Mouse (Mus musculus) midbrain, postnatal 0 days (tissue): Measurements from ENCODE around the gene Tnc. TPM values are rescaled to one million over a fixed set of nuclear protein-coding genes. Genes with fewer than 3 reads are reported as not detected.
A peak's percentile ranks its signal among the peaks of the same experiment; 100 is the strongest.

Source experiments
- ATAC-seq: fragments of 200-750 bp; cut with Nextera tagmentation; 2 replicates; pipeline ENCODE4 v1.8.0; 2017; ENCODE audit warnings: moderate number of reproducible peaks, mild to moderate bottlenecking, moderate TSS enrichment, moderate library complexity; ENCODE audit not compliant: low FRiP score
- DNase-seq: peaks from one replicate; pipeline ENCODE4 v3.0.0-alpha.2; 2015; ENCODE audit warnings: low spot score
- H3K27ac ChIP-seq: fragments of 300-500 bp; sonication (generic); 2 replicates; pipeline ENCODE4 v1.5.1; 2014; ENCODE audit warnings: low read depth, mild to moderate bottlenecking, low read length, mixed read lengths
- H3K27me3 ChIP-seq: fragments of 300-500 bp; sonication (generic); 2 replicates; pipeline ENCODE4 v1.6.1; 2014; ENCODE audit warnings: low read length, control low read depth, mixed read lengths; ENCODE audit not compliant: insufficient read depth
- H3K36me3 ChIP-seq: fragments of 300-500 bp; sonication (generic); 2 replicates; pipeline ENCODE4 v1.6.1; 2014; ENCODE audit warnings: low read length, control low read depth, mixed read lengths; ENCODE audit not compliant: insufficient read depth
- H3K4me1 ChIP-seq: fragments of 300-500 bp; sonication (generic); 2 replicates; pipeline ENCODE4 v1.6.1; 2014; ENCODE audit warnings: mild to moderate bottlenecking, control low read depth, antibody characterized with exemption, low read length, mixed read lengths; ENCODE audit not compliant: insufficient read depth
- H3K4me2 ChIP-seq: fragments of 300-500 bp; sonication (generic); 2 replicates; pipeline ENCODE4 v1.6.1; 2014; ENCODE audit warnings: low read depth, mild to moderate bottlenecking, low read length, mixed read lengths; ENCODE audit not compliant: poor library complexity, severe bottlenecking
- H3K4me3 ChIP-seq: fragments of 300-500 bp; sonication (generic); 2 replicates; pipeline ENCODE4 v1.5.1; 2014; ENCODE audit warnings: low read depth, mild to moderate bottlenecking, low read length, moderate library complexity
- H3K9ac ChIP-seq: fragments of 300-500 bp; sonication (generic); replicated peaks from 2 replicates; pipeline ENCODE4 v1.6.1; 2014; ENCODE audit warnings: mild to moderate bottlenecking, low read length, moderate library complexity, mixed read lengths; ENCODE audit not compliant: poor library complexity, severe bottlenecking
- H3K9me3 ChIP-seq: fragments of 300-500 bp; sonication (generic); 2 replicates; pipeline ENCODE4 v1.6.1; 2016; ENCODE audit warnings: low read length, control low read depth
- CTCF ChIP-seq: IDR thresholded peaks from 2 replicates; pipeline ENCODE4 v1.5.1; 2016; ENCODE audit warnings: antibody characterized with exemption, mild to moderate bottlenecking
- WGBS: fragments of 180-500 bp; shearing (Covaris S2); extraction: QIAGEN DNeasy Blood & Tissue Kit; methylation state at CpG from one replicate; pipeline ENCODE4 v1.1.7; 2014; 5-methylcytosine and 5-hydroxymethylcytosine counted together
- polyA plus RNA-seq: library from polyadenylated mRNA; unstranded; fragments of >200 nt; fragmentation: Nextera tagmentation; extraction: Ambion mirVana; gene quantifications from 2 replicates; pipeline ENCODE4 v1.2.1, GENCODE M21; 2015
- total RNA-seq: library from RNA; depleted of rRNA; stranded (reverse); fragments of >200 nt; gene quantifications from 2 replicates; pipeline ENCODE4 v1.2.3, GENCODE M21; 2014

Gene Tnc
- total and polyA plus RNA-seq, 2 experiments from 2014 or later = 38.2 to 167 TPM

GRCm38 (mm10) chr4:63986576-63986975 is 60.2 kb downstream of the Tnc start:
- Histone ChIP-seq H3K27ac (no peak overlapping the region), H3K4me3 (no peak overlapping the region), H3K27me3 (no peaks in the 10 kb centered on the region), H3K9me3 (no peaks in the 10 kb centered on the region), H3K9ac (no peak overlapping the region), H3K4me2 (no peak overlapping the region), H3K36me3 (no peaks in the 10 kb centered on the region), H3K4me1 (no peaks in the 10 kb centered on the region)
- no peak for DNase-seq
- TF ChIP-seq CTCF = no peak
- no peak for ATAC-seq

DNA sequence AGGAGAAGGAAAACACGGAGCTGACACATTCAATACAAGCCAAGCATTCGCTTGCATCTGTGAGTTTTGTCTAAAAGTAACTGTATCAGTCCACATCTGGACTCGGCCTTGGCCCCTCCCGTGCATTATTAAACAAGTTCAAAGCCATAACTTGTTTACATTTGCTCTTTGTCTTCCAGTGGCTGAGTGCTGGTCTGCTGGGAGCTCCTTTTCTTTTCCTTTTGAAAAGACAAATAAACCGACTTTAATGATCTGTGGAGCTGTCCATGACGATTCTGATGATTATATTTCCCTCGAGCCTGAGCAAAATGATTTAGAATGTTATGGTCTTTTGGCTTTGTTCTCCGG is 63.7 kb downstream of the Tnc start:
- Histone ChIP-seq H3K4me3 (no peak overlapping the region), H3K27ac (no peak overlapping the region; the same call in 1 of the 2 replicates), H3K4me2 (no peak overlapping the region), H3K36me3 (no peaks in the 10 kb centered on the region), H3K9ac (no peak overlapping the region), H3K4me1 (no peaks in the 10 kb centered on the region), H3K27me3 (no peaks in the 10 kb centered on the region), H3K9me3 (no peaks in the 10 kb centered on the region)
- 65% methylated on average over 8 of the region's 8 CpGs for WGBS
- ATAC-seq (no peak), DNase-seq (no peak)
- TF ChIP-seq CTCF = no peak

DNA sequence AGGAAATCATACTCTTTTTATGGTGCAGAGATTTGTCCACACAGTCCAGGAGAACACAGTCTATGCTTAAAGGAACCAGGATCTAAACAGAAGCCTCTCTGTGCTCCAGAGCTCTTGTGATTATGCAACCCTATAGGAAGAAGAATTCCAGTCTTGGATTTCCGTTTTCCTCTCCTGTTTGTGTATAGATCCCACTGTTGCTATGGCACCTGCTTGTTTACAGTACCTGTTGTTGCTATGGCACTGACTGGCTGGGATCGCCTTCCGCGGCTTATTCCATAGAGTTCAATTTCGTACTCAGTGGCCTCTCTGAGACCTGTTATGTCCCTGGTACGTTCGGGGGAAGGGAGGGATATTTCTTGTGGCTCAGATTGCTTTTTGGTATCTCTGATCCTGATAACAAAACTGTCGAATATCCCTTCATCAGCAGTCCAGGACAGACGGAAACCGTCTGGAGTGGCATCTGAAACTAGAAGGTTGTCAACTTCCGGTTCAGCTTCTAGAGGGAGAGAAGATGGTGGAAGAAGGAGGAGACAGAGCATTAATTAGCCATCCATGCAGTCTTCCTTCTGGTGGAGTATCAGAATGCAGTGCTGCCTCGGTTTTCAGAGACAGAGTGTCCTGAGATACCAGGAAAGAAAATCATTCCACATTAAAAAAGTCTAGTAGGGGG is 64.3 kb downstream of the Tnc start:
- no peaks in the 10 kb centered on the region for H3K27me3 ChIP-seq
- DNase-seq (peak; percentile 32), ATAC-seq (peak; percentile 47; the same call in 1 of the 2 replicates)
- 61% methylated on average over 12 of the region's 12 CpGs for WGBS
- H3K36me3 ChIP-seq = no peaks in the 10 kb centered on the region
- H3K4me2 ChIP-seq = no peak overlapping the region
- TF ChIP-seq CTCF = no peak
- H3K27ac ChIP-seq = no peak overlapping the region; the same call in 1 of the 2 replicates
- no peak overlapping the region for H3K9ac ChIP-seq
- no peaks in the 10 kb centered on the region for H3K9me3 ChIP-seq
- H3K4me3 ChIP-seq = no peak overlapping the region
- H3K4me1 ChIP-seq = no peaks in the 10 kb centered on the region

GRCm38 (mm10) chr4:63980211-63980794 is 66.5 kb downstream of the Tnc start:
- TF ChIP-seq CTCF = no peak
- Histone ChIP-seq H3K36me3 (no peaks in the 10 kb centered on the region), H3K4me1 (no peaks in the 10 kb centered on the region), H3K27me3 (no peaks in the 10 kb centered on the region), H3K9me3 (no peaks in the 10 kb centered on the region), H3K4me2 (no peak overlapping the region), H3K27ac (no peak overlapping the region), H3K9ac (no peak overlapping the region), H3K4me3 (no peak overlapping the region)
- no peak for ATAC-seq
- WGBS = 55% methylated on average over 1 of the region's 1 CpGs
- no peak for DNase-seq

DNA sequence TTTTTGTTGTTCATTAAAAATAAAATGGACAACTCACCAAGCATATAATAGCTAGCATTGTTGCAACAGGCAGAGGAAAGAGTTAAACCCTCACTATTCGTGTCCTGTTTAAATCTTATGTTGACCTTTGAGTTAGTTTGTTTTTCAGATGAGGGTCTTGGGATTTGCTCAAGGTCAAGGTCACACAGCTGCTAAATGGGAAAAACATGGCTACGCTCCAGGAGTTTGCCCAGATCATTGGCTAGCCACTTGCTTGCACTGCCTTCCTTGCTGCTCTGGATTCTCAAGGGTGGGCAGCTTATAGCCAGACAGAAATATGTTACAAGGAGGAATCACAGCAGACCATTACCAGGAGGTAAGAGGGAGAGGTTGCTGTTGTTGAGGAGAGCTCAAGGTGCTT is 67.2 kb downstream of the Tnc start:
- ATAC-seq = no peak
- H3K27me3 ChIP-seq = no peaks in the 10 kb centered on the region

GRCm38 (mm10) chr4:63972536-63972935 is 74.3 kb downstream of the Tnc start:
- no peak overlapping the region for H3K27ac ChIP-seq
- no peak overlapping the region for H3K4me2 ChIP-seq
- H3K9ac ChIP-seq = no peak overlapping the region
- H3K9me3 ChIP-seq = no peaks in the 10 kb centered on the region
- no peaks in the 10 kb centered on the region for H3K36me3 ChIP-seq
- H3K4me3 ChIP-seq = no peak overlapping the region
- H3K4me1 ChIP-seq = no peaks in the 10 kb centered on the region
- ATAC-seq = no peak
- H3K27me3 ChIP-seq = no peaks in the 10 kb centered on the region
- TF ChIP-seq CTCF = no peak
- 91% methylated on average over 2 of the region's 2 CpGs for WGBS
- DNase-seq = no peak

More for the DNA sequence above, 67.2 kb downstream of the Tnc start:
- no peak for TF ChIP-seq CTCF
- 59% methylated on average over 2 of the region's 2 CpGs for WGBS
- no peaks in the 10 kb centered on the region for H3K36me3 ChIP-seq
- H3K4me2 ChIP-seq = no peak overlapping the region
- no peak for DNase-seq
- H3K4me1 ChIP-seq = no peaks in the 10 kb centered on the region
- H3K4me3 ChIP-seq = no peak overlapping the region
- H3K27ac ChIP-seq = no peak overlapping the region
- no peaks in the 10 kb centered on the region for H3K9me3 ChIP-seq
- H3K9ac ChIP-seq = no peak overlapping the region
